Mouse (Mus musculus): ENCODE data around the gene Sec14l1.
A peak's percentile ranks its signal among the peaks of the same experiment; 100 is the strongest.

Gene Sec14l1

GRCm38 (mm10) chr11:117109179-117109954 lies 5.6 kb upstream of the Sec14l1 start:
- peak; percentile 64 for DNase-seq (ENCODE audit: low read depth, low spot score)

GRCm38 (mm10) chr11:117111967-117112648 lies 2.9 kb upstream of the Sec14l1 start:
- DNase-seq (ENCODE audit: low read depth, low spot score) = no peak

- no peak for DNase-seq (ENCODE audit: low read depth, low spot score)
Observed at GRCm38 (mm10) chr11:117112649-117113051, 2.3 kb upstream of the Sec14l1 start.

DNA sequence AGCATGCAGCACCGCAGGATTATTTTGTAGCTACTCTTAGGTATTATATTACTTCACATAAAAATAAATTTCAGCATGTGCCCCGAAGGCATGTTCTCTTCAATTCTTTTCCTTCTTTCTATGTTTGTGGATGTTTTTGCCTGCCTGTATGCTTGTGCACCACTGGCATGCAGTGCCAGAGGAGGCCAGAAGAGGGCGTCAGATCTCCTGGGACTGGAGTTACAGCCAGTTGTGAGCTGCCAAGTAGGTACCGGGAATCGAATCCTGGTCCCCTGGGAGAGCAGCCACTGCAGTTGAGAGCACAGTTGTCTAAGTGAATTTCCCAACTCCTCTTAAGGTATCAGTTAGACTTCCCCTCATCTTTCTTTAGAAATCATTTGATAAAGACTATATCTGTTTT lies 1.6 kb upstream of the Sec14l1 start:
- peak; percentile 46 for DNase-seq (ENCODE audit: low read depth, low spot score)

DNA sequence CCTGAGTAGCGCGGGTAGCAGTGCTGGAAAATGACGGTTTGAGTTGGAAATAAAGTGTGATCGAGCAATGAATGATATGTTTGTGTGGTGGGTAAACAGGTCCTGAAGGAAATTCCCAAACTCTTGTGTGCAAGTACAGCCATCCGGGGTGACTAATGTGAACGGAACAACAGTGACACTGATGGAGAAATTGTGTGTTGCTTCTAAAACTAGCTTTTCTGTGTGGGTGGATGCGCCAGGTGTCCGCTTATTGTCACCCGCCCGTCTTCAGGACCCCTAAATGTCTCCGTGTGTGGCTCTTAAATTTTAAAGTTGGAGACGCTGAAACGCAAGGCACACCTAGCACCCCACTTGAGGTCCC lies 757 bp upstream of the Sec14l1 start:
- DNase-seq (ENCODE audit: low read depth, low spot score) = no peak

DNA sequence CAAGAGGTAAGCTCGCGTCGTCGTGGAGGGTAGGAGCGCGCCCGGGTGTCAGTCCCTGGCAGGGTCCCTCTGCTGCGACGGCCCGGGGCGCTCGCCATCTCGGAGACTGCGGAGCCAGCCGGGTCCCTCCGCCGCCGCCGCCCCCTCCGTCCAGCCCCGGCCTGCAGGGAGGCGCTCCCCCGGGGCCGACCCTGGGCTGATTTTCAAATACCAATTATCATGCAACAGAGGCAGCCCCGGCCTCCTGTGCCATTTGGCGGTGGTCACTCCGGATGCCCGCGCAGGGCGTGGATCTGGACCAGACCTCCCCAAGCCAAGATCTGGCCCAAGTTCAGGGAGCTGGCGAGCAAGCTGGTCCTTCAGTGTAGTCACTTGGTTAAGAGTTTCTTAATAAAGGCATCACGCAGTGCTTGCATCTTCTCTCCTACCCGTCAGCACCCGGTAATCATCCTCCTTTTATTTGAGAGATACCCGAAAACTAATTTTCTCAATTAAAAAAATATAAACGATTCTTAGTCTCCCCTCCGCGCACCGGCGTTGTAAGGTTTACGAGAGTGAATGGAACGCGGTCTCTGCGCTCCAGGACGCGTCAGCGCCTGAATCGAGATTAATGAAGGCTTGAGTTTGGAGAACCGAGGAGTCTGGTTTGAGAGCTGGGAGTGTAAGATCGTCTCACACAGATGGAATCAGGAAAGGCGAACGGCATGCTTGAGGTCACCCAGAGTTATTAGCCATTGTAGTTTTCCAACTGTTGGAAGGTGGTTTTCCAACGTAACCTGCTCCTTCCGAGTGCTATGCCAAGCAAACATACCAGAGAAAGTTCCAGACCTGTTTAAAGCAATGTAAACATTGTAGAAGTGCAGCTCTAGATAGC lies 615 bp downstream of the Sec14l1 start:
- peak; percentile 65 for DNase-seq (ENCODE audit: low read depth, low spot score)

GRCm38 (mm10) chr11:117116350-117117303 lies 1.7 kb downstream of the Sec14l1 start:
- DNase-seq (ENCODE audit: low read depth, low spot score) = no peak

- no peak for DNase-seq (ENCODE audit: low read depth, low spot score)
Observed at GRCm38 (mm10) chr11:117117321-117117720, 2.4 kb downstream of the Sec14l1 start.

- no peak for DNase-seq (ENCODE audit: low read depth, low spot score)
Observed at GRCm38 (mm10) chr11:117117791-117118190, 2.8 kb downstream of the Sec14l1 start.

DNA sequence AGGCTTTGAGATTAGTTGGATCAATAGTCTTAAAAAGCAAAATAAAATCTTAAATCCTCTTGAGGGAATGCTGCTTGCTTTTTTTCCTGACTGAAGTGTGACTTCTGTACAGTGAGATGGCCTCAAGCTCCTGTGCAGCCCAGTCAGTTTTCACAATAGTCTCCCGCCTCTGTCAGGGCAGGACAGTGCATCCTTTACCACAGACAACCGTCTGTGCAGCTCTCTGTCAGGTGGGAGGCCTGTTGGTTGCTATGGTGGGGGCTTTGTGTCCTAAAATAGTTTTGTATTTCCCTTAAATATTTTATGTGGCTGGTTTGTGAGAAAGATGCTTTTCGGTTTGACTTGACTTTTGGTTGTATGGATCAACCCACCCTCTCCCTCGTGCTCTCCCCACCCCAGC lies 3.3 kb downstream of the Sec14l1 start:
- no peak for DNase-seq (ENCODE audit: low read depth, low spot score)

DNA sequence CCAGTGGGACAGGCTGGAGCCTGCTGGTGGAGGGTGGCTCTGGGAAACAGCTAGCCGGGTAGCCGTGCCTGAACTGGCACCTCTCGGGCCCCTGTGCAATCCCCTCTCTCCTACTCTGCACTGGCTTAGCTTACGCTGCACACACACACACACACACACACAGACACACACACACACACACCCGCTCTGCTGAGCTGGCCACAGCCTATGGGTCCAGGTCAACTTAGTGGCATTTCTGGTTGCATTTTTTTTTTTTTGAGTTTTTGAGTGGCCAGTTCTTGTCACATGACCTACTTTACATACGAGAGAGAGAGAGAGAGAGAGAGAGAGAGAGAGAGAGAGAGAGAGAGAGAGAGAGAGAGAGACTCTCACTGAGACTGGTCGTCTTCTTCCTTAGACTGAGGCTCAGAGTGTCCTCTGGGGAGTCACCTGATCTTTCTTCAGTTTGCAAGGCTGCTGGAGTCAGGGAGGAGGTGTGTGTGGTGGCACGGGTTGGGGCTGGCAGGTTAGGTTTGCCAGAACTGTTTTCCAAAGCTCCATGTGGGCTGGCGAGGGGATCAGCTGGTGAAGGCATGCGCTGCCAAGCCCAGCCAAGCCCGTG lies 3.9 kb downstream of the Sec14l1 start:
- no peak for DNase-seq (ENCODE audit: low read depth, low spot score)

DNA sequence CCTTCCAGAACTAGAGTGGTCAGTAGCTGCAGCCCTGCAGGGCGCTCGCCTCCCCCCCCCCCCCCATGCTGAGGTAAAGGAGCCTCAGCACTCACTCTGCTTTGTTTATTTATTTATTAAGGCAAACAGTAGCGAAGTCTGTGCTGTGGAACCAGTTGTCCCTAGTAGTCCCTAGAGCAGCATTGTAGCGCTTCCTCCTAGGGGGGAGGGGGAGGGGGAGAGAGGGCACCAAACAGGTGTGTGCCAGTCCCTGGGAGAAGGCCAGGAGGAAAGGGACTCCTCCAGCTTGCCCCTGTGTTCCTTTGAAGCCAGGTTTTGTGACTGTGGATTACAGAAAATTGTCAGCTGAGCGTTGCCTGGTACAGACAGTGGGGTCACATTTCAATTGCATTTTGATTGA lies 4.8 kb downstream of the Sec14l1 start:
- no peak for DNase-seq (ENCODE audit: low read depth, low spot score)

- no peak for DNase-seq (ENCODE audit: low read depth, low spot score)
Observed at GRCm38 (mm10) chr11:117120285-117121163, 5.6 kb downstream of the Sec14l1 start.

DNA sequence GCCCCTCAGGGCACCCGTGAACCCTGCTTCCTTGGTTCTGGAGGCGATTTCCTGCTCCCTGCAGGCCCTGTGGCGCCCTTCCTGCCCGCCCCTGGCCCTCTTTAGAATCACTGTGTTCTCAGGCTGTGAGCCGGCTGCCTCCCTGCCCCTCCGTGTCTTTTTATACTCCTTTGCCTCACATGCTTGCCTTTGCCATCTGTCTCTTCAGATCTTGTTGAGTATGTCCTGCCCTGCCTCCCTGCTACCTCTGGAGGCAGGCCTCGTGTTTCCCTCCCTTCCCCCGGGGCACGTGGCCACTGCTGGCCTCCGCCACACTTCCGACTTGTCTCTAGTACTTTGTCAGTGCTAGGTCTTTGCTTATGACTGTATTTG lies 6.2 kb downstream of the Sec14l1 start:
- DNase-seq (ENCODE audit: low read depth, low spot score) = no peak

DNA sequence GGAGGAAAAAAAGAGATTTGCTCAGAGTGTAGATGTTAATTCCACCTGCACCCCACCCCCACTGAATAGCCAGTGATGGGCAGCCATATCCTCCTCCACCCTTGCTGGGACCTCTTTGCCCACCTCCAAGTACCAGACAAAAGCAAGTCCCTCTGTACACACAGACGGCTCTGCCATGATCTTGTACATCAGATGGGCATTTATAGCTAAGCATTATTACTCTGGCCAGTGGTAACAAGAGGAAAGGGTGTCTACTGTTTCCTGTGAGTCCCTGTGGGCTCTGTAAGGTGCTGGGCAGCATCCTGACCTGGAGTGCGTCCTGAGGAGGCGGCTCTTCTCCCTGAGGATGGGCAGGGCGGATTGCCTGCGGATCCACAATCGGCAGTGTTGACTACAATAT lies 7.0 kb downstream of the Sec14l1 start:
- DNase-seq (ENCODE audit: low read depth, low spot score) = no peak

DNA sequence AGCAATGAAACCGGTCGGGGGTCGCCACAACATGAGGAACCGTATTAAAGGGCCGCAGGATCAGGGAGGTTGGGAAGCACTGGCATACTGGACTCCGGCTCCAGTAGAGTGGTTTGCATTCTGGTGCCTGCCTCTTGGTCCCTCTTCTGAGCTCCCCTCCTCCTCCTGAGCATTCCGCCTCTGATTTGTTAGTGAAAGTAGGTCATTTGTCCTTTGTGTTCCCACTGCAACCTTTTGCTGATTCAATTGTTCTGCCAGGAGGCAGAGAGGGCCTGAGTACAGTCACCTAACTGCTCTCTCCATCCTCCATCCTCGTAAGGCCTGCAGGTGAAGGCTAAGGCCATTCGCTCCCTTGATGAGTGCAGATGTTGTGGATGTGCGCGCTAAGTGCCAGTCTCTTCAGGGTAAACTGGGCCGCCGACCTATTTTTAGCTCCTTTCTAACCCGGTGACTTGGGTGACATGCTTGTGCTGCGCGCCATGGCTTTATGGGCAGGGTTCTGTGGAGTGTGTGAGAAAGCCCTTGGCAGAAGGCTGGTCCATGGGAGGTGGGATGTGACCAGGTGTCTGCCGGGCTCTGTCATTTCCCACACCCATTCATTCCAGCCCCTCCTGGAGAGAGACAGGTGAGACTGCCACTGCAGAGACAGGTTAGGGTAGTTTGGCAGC lies 8.6 kb downstream of the Sec14l1 start:
- DNase-seq (ENCODE audit: low read depth, low spot score) = no peak

GRCm38 (mm10) chr11:117124539-117124938 lies 9.6 kb downstream of the Sec14l1 start:
- DNase-seq (ENCODE audit: low read depth, low spot score) = no peak

DNA sequence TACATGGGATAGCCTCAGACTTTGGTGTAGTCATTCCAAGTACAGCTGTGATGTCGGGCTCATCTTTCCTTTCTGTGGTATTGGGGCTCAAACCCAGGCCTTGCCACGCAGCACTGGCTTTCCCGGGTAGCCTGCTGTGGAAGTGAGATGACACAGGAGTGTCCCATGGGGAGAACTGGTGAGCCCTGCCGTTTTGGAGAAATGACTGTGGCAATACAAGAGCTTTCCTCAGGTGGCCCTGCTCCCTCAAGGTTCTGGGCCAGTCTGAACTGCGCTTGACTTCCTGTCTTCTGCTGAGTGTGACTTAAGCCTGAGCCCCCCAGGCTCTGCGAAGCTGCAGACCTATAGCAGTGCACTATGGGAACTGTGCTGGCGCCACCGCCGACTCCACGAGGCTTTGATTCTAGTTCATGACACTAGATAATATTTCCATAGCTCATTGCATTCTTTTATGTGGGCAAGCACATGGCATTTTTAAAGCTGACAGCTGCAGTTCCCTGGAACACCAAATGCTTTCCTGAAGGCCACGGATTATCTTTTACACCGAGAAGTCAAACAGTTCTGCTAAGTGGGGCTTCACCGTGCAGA lies 12.4 kb downstream of the Sec14l1 start:
- no peak for DNase-seq (ENCODE audit: low read depth, low spot score)

Measured in 3T3-L1 (cell line).